Mouse (Mus musculus) kidney, adult 2 months (tissue): ENCODE data around the gene Ppp4r2.

Experiments used
- CTCF ChIP-seq: fragments of 200-500 bp; conservative IDR thresholded peaks from 2 replicates; pipeline ENCODE4 v1.5.1; 2011; ENCODE audit warnings: low read depth, mild to moderate bottlenecking, control low read depth, low read length, moderate library complexity, mixed read lengths; ENCODE audit not compliant: insufficient read depth, insufficient read length
- POLR2A ChIP-seq: fragments of 200-500 bp; IDR thresholded peaks from one replicate; pipeline ENCODE4 v1.6.1; 2011; ENCODE audit warnings: low read depth, low read length, control low read depth

GRCm38 (mm10) chr6:100810117-100810516 is 23.3 kb upstream of the Ppp4r2 start:
- no peak for TF ChIP-seq CTCF
- TF ChIP-seq POLR2A: no peak
